Mouse (Mus musculus) liver, postnatal 0 days (tissue): ENCODE results near the gene Gprc5b. TPM values are rescaled to one million over a fixed set of nuclear protein-coding genes. Genes with fewer than 3 reads are reported as not detected.

Experiments
- ATAC-seq: fragments of 200-750 bp; cut with Nextera tagmentation; 2 replicates; pipeline ENCODE4 v1.8.0; 2017; ENCODE audit warnings: mild to moderate bottlenecking, moderate library complexity
- DNase-seq: peaks from one replicate; pipeline ENCODE4 v3.0.0-alpha.2; 2016
- H3K27ac ChIP-seq: fragments of 300-500 bp; sonication (generic); 2 replicates; pipeline ENCODE4 v1.5.1; 2014; ENCODE audit warnings: antibody characterized with exemption, moderate library complexity, mild to moderate bottlenecking, low read depth
- H3K27me3 ChIP-seq: fragments of 300-500 bp; sonication (generic); 2 replicates; pipeline ENCODE4 v1.6.1; 2014; ENCODE audit warnings: low read length, control low read depth, mixed read lengths; ENCODE audit not compliant: insufficient read depth
- H3K36me3 ChIP-seq: fragments of 300-500 bp; sonication (generic); replicated peaks from 2 replicates; pipeline ENCODE4 v1.6.1; 2014; ENCODE audit warnings: mild to moderate bottlenecking, control low read depth, low read length, moderate library complexity, mixed read lengths; ENCODE audit not compliant: insufficient read depth
- H3K4me1 ChIP-seq: fragments of 300-500 bp; sonication (generic); 2 replicates; pipeline ENCODE4 v1.6.1; 2014; ENCODE audit warnings: antibody characterized with exemption, mild to moderate bottlenecking, control low read depth; ENCODE audit not compliant: insufficient read depth
- H3K4me2 ChIP-seq: fragments of 300-500 bp; sonication (generic); 2 replicates; pipeline ENCODE4 v1.6.1; 2014; ENCODE audit warnings: low read depth, mild to moderate bottlenecking, low read length, moderate library complexity, mixed read lengths
- H3K4me3 ChIP-seq: fragments of 300-500 bp; sonication (generic); 2 replicates; pipeline ENCODE4 v1.5.1; 2014; ENCODE audit warnings: low read depth, low read length
- H3K9ac ChIP-seq: fragments of 300-500 bp; sonication (generic); replicated peaks from 2 replicates; pipeline ENCODE4 v1.6.1; 2014; ENCODE audit warnings: mild to moderate bottlenecking, moderate library complexity
- H3K9me3 ChIP-seq: fragments of 300-500 bp; sonication (generic); 2 replicates; pipeline ENCODE4 v1.6.1; 2016; ENCODE audit warnings: mild to moderate bottlenecking, control low read depth, low read length, mixed read lengths
- CTCF ChIP-seq: sonication (generic); IDR thresholded peaks from 2 replicates; pipeline ENCODE4 v1.5.1; 2016; ENCODE audit warnings: antibody characterized with exemption, low read depth
- EP300 ChIP-seq: IDR thresholded peaks from 2 replicates; pipeline ENCODE4 v1.6.1; 2016; ENCODE audit warnings: antibody characterized with exemption, low read depth, mild to moderate bottlenecking
- WGBS: fragments of 180-500 bp; shearing (Covaris S2); extraction: QIAGEN DNeasy Blood & Tissue Kit; methylation state at CpG from one replicate; pipeline ENCODE4 v1.1.7; 2014; ENCODE audit not compliant: insufficient replicate concordance; 5-methylcytosine and 5-hydroxymethylcytosine counted together
- polyA plus RNA-seq: library from polyadenylated mRNA; unstranded; fragments of >200 nt; fragmentation: Nextera tagmentation; extraction: Ambion mirVana; gene quantifications from 2 replicates; pipeline ENCODE4 v1.2.1, GENCODE M21; 2015

Gene Gprc5b
- polyA plus RNA-seq, 1 experiment from 2014 or later: 0.20 TPM

- 40% methylated on average over 14 of the region's 14 CpGs for WGBS
- H3K27me3 ChIP-seq: no peaks in the 10 kb centered on the region
- no peak overlapping the region for H3K4me2 ChIP-seq
- ATAC-seq (no peak), DNase-seq (no peak)
- no peak overlapping the region for H3K4me3 ChIP-seq
- H3K9me3 ChIP-seq: no peaks in the 10 kb centered on the region
- no peak overlapping the region for H3K27ac ChIP-seq
- TF ChIP-seq EP300: no peak
- no peak for TF ChIP-seq CTCF
- H3K4me1 ChIP-seq: no peaks in the 10 kb centered on the region
- no peak overlapping the region for H3K9ac ChIP-seq
- H3K36me3 ChIP-seq: no peaks in the 10 kb centered on the region
Measured at GRCm38 (mm10) chr7:118976414-118977166, 18.4 kb downstream of the Gprc5b start.

GRCm38 (mm10) chr7:118975837-118976236, 19.2 kb downstream of the Gprc5b start:
- no peak overlapping the region for H3K4me2 ChIP-seq
- no peaks in the 10 kb centered on the region for H3K36me3 ChIP-seq
- no peak for TF ChIP-seq CTCF
- no peak for TF ChIP-seq EP300
- DNase-seq (no peak), ATAC-seq (no peak)
- H3K4me3 ChIP-seq: no peak overlapping the region
- H3K9me3 ChIP-seq: no peaks in the 10 kb centered on the region
- H3K27ac ChIP-seq: no peak overlapping the region
- no peaks in the 10 kb centered on the region for H3K27me3 ChIP-seq
- no peaks in the 10 kb centered on the region for H3K4me1 ChIP-seq
- H3K9ac ChIP-seq: no peak overlapping the region
- WGBS: 72% methylated on average over 3 of the region's 3 CpGs

- Histone ChIP-seq H3K4me3 (no peak overlapping the region), H3K27ac (no peak overlapping the region), H3K27me3 (no peaks in the 10 kb centered on the region), H3K9ac (no peak overlapping the region), H3K9me3 (no peaks in the 10 kb centered on the region), H3K4me1 (no peaks in the 10 kb centered on the region), H3K4me2 (no peak overlapping the region), H3K36me3 (no peaks in the 10 kb centered on the region)
- 87% methylated on average over 4 of the region's 4 CpGs for WGBS
- TF ChIP-seq EP300 (no peak), CTCF (no peak)
- no peak for ATAC-seq
- DNase-seq: no peak
Measured at GRCm38 (mm10) chr7:118973377-118973776, 21.6 kb downstream of the Gprc5b start.

- 72% methylated on average over 5 of the region's 5 CpGs for WGBS
- Histone ChIP-seq H3K9ac (no peak overlapping the region), H3K4me2 (no peak overlapping the region), H3K4me1 (no peaks in the 10 kb centered on the region), H3K4me3 (no peak overlapping the region), H3K27me3 (no peaks in the 10 kb centered on the region), H3K9me3 (no peaks in the 10 kb centered on the region), H3K27ac (no peak overlapping the region), H3K36me3 (no peaks in the 10 kb centered on the region)
- no peak for ATAC-seq
- no peak for DNase-seq
- TF ChIP-seq EP300 (no peak), CTCF (no peak)
Measured at GRCm38 (mm10) chr7:118972306-118972705, 22.7 kb downstream of the Gprc5b start.

- no peak overlapping the region for H3K4me2 ChIP-seq
- no peak overlapping the region for H3K27ac ChIP-seq
- no peak for TF ChIP-seq CTCF
- TF ChIP-seq EP300: no peak
- no peaks in the 10 kb centered on the region for H3K4me1 ChIP-seq
- DNase-seq: no peak
- no peak overlapping the region for H3K4me3 ChIP-seq
- no peak overlapping the region for H3K9ac ChIP-seq
- WGBS: 71% methylated on average over 8 of the region's 8 CpGs
- no peaks in the 10 kb centered on the region for H3K9me3 ChIP-seq
- no peak for ATAC-seq
- no peaks in the 10 kb centered on the region for H3K36me3 ChIP-seq
- no peaks in the 10 kb centered on the region for H3K27me3 ChIP-seq
Measured at GRCm38 (mm10) chr7:118971499-118971898, 23.5 kb downstream of the Gprc5b start.

GRCm38 (mm10) chr7:118968870-118969269, 26.1 kb downstream of the Gprc5b start:
- Histone ChIP-seq H3K4me3 (no peak overlapping the region), H3K27ac (no peak overlapping the region), H3K9ac (no peak overlapping the region), H3K4me2 (no peak overlapping the region), H3K27me3 (no peaks in the 10 kb centered on the region), H3K4me1 (no peaks in the 10 kb centered on the region), H3K9me3 (no peaks in the 10 kb centered on the region), H3K36me3 (no peaks in the 10 kb centered on the region)
- no peak for DNase-seq
- no peak for ATAC-seq
- WGBS: 84% methylated on average over 3 of the region's 3 CpGs
- TF ChIP-seq EP300 (no peak), CTCF (no peak)
